Mouse (Mus musculus): ENCODE measurements at regions not wholly inside any gene's neighbourhood (a gene's known extent, or its start where the extent isn't known, plus 50 kb on each side); places are given as distances from the start of the nearest gene placed in this dataset.

- DNase-seq (ENCODE audit: low read depth, low spot score), result no peak
Measured at GRCm38 (mm10) chr5:64022633-64023323, 54.1 kb upstream of the Rell1 start.

- no peak for DNase-seq (ENCODE audit: low read depth, low spot score)
Measured at GRCm38 (mm10) chr5:64023324-64023650, 54.6 kb upstream of the Rell1 start.

GRCm38 (mm10) chr5:64024420-64024819, 55.7 kb upstream of the Rell1 start:
- DNase-seq (ENCODE audit: low read depth, low spot score), result peak; percentile 62

- no peak for DNase-seq (ENCODE audit: low read depth, low spot score)
Measured at GRCm38 (mm10) chr5:64027733-64028132, 59.0 kb upstream of the Rell1 start.

GRCm38 (mm10) chr5:64029622-64030145, 61.0 kb upstream of the Rell1 start:
- peak; percentile 55 for DNase-seq (ENCODE audit: low read depth, low spot score)

- peak; percentile 65 for DNase-seq (ENCODE audit: low read depth, low spot score)
Measured at GRCm38 (mm10) chr5:64030281-64030960, 61.7 kb upstream of the Rell1 start.

- no peak for DNase-seq (ENCODE audit: low read depth, low spot score)
Measured at GRCm38 (mm10) chr5:64038394-64038793, 54.4 kb upstream of the Pgm2 start.

- DNase-seq (ENCODE audit: low read depth, low spot score), result peak; percentile 81
Measured at GRCm38 (mm10) chr5:64040676-64041075, 52.1 kb upstream of the Pgm2 start.

All from CD4-positive helper T cell, adult 2 months (primary cell).